Mouse (Mus musculus): ENCODE measurements around the gene Ppp5c. TPM values are rescaled to one million over a fixed set of nuclear protein-coding genes. Genes with fewer than 3 reads are reported as not detected.

Gene Ppp5c
- total and polyA plus RNA-seq, 2 experiments: 24.2 to 93.2 TPM

- DNase-seq (ENCODE audit: extremely low read depth, low read depth, low spot score): peak; percentile 26
- Histone ChIP-seq H3K9ac (ENCODE audit: low read depth, low read length) (no peak overlapping the region), H3K27ac (replicated peaks; ENCODE audit: insufficient read depth, low read depth, low read length) (no peak overlapping the region), H3K27me3 (ENCODE audit: control insufficient read depth, insufficient read depth, low read length) (peaks cover 5% of the 10 kb centered on the region; the same call in 1 of the 2 replicates), H3K4me3 (ENCODE audit: insufficient read depth, low read depth, low read length) (no peak overlapping the region), H3K79me2 (ENCODE audit: control insufficient read depth, insufficient read depth, low read length) (no peaks in the 10 kb centered on the region), H3K4me1 (ENCODE audit: control insufficient read depth, insufficient read depth, low read length) (no peaks in the 10 kb centered on the region), H3K36me3 (ENCODE audit: control insufficient read depth, insufficient read depth, low read length) (no peaks in the 10 kb centered on the region)
- TF ChIP-seq CTCF (IDR thresholded peaks at IDR 0.05; ENCODE audit: low read depth, low read length): peak; percentile 72; the same call in 1 of the 2 replicates
- no peak for TF ChIP-seq POLR2A (IDR thresholded peaks at IDR 0.05; ENCODE audit: extremely low read depth, insufficient read depth, low read length)
- WGBS: 2% methylated on average over 2 of the region's 2 CpGs
Observed at GRCm38 (mm10) chr7:17066412-17066811, 38.7 kb upstream of the Ppp5c start.

- no peak for TF ChIP-seq CTCF (IDR thresholded peaks at IDR 0.05; ENCODE audit: low read depth, low read length)
- no peak for TF ChIP-seq POLR2A (IDR thresholded peaks at IDR 0.05; ENCODE audit: extremely low read depth, insufficient read depth, low read length)
- DNase-seq (ENCODE audit: extremely low read depth, low read depth, low spot score): no peak
- H3K27ac ChIP-seq (replicated peaks; ENCODE audit: insufficient read depth, low read depth, low read length): no peak overlapping the region
- H3K79me2 ChIP-seq (ENCODE audit: control insufficient read depth, insufficient read depth, low read length): no peaks in the 10 kb centered on the region
- peaks cover 5% of the 10 kb centered on the region; the same call in 1 of the 2 replicates for H3K27me3 ChIP-seq (ENCODE audit: control insufficient read depth, insufficient read depth, low read length)
- no peak overlapping the region for H3K4me3 ChIP-seq (ENCODE audit: insufficient read depth, low read depth, low read length)
- 83% methylated on average over 9 of the region's 9 CpGs for WGBS
- H3K4me1 ChIP-seq (ENCODE audit: control insufficient read depth, insufficient read depth, low read length): no peaks in the 10 kb centered on the region
- H3K9ac ChIP-seq (ENCODE audit: low read depth, low read length): no peak overlapping the region
- H3K36me3 ChIP-seq (ENCODE audit: control insufficient read depth, insufficient read depth, low read length): no peaks in the 10 kb centered on the region
Observed at GRCm38 (mm10) chr7:17065620-17066019, 37.9 kb upstream of the Ppp5c start.

- Histone ChIP-seq H3K79me2 (ENCODE audit: control insufficient read depth, insufficient read depth, low read length) (no peaks in the 10 kb centered on the region), H3K9ac (ENCODE audit: low read depth, low read length) (no peak overlapping the region), H3K27ac (replicated peaks; ENCODE audit: insufficient read depth, low read depth, low read length) (no peak overlapping the region), H3K4me1 (ENCODE audit: control insufficient read depth, insufficient read depth, low read length) (peaks cover 5% of the 10 kb centered on the region; the same call in 1 of the 2 replicates), H3K36me3 (ENCODE audit: control insufficient read depth, insufficient read depth, low read length) (no peaks in the 10 kb centered on the region), H3K4me3 (ENCODE audit: insufficient read depth, low read depth, low read length) (no peak overlapping the region), H3K27me3 (ENCODE audit: control insufficient read depth, insufficient read depth, low read length) (peaks cover 5% of the 10 kb centered on the region; the same call in 1 of the 2 replicates)
- TF ChIP-seq POLR2A (IDR thresholded peaks at IDR 0.05; ENCODE audit: extremely low read depth, insufficient read depth, low read length) (no peak), CTCF (IDR thresholded peaks at IDR 0.05; ENCODE audit: low read depth, low read length) (no peak)
- DNase-seq (ENCODE audit: extremely low read depth, low read depth, low spot score): no peak
- 8% methylated on average over 11 of the region's 11 CpGs for WGBS
Observed at GRCm38 (mm10) chr7:17062845-17063244, 35.1 kb upstream of the Ppp5c start.

- Histone ChIP-seq H3K9ac (ENCODE audit: low read depth, low read length) (no peak within 1 kb of the TSS), H3K27me3 (ENCODE audit: control insufficient read depth, insufficient read depth, low read length) (peaks cover 5% of the 10 kb centered on the region; the same call in 1 of the 2 replicates), H3K79me2 (ENCODE audit: control insufficient read depth, insufficient read depth, low read length) (no peaks in the 10 kb centered on the region), H3K27ac (replicated peaks; ENCODE audit: insufficient read depth, low read depth, low read length) (no peak within 1 kb of the TSS), H3K36me3 (ENCODE audit: control insufficient read depth, insufficient read depth, low read length) (no peaks in the 10 kb centered on the region), H3K4me3 (ENCODE audit: insufficient read depth, low read depth, low read length) (no peak within 1 kb of the TSS), H3K4me1 (ENCODE audit: control insufficient read depth, insufficient read depth, low read length) (peaks cover 5% of the 10 kb centered on the region; the same call in 1 of the 2 replicates)
- no peak for DNase-seq (ENCODE audit: extremely low read depth, low read depth, low spot score)
- TF ChIP-seq CTCF (IDR thresholded peaks at IDR 0.05; ENCODE audit: low read depth, low read length) (no peak), POLR2A (IDR thresholded peaks at IDR 0.05; ENCODE audit: extremely low read depth, insufficient read depth, low read length) (no peak)
- 3% methylated on average over 15 of the region's 15 CpGs for WGBS
Observed at GRCm38 (mm10) chr7:17062389-17062788, 34.7 kb upstream of the Ppp5c start, which contains the start of gene Hif3a. Gene Hif3a (minus strand): TSS chr7:17062427.

GRCm38 (mm10) chr7:17060782-17061605 is 33.3 kb upstream of the Ppp5c start:
- Histone ChIP-seq H3K27ac (replicated peaks; ENCODE audit: insufficient read depth, low read depth, low read length) (peak overlapping the region; percentile 56; the same call in 1 of the 2 replicates), H3K4me1 (ENCODE audit: control insufficient read depth, insufficient read depth, low read length) (peaks cover 5% of the 10 kb centered on the region; the same call in 1 of the 2 replicates), H3K36me3 (ENCODE audit: control insufficient read depth, insufficient read depth, low read length) (no peaks in the 10 kb centered on the region), H3K27me3 (ENCODE audit: control insufficient read depth, insufficient read depth, low read length) (peaks cover 7% of the 10 kb centered on the region; the same call in 1 of the 2 replicates), H3K79me2 (ENCODE audit: control insufficient read depth, insufficient read depth, low read length) (no peaks in the 10 kb centered on the region), H3K4me3 (ENCODE audit: insufficient read depth, low read depth, low read length) (peak overlapping the region; percentile 33), H3K9ac (ENCODE audit: low read depth, low read length) (no peak overlapping the region; the same call in 1 of the 2 replicates)
- TF ChIP-seq CTCF (IDR thresholded peaks at IDR 0.05; ENCODE audit: low read depth, low read length): peak; percentile 30; the same call in 1 of the 2 replicates
- no peak for TF ChIP-seq POLR2A (IDR thresholded peaks at IDR 0.05; ENCODE audit: extremely low read depth, insufficient read depth, low read length)
- 65% methylated on average over 21 of the region's 22 CpGs for WGBS
- no peak for DNase-seq (ENCODE audit: extremely low read depth, low read depth, low spot score)

Measured in liver, adult 2 months (tissue).